Mouse (Mus musculus) myocyte (in vitro differentiated cells): ENCODE results near the gene Gm13871. TPM values are rescaled to one million over a fixed set of nuclear protein-coding genes. Genes with fewer than 3 reads are reported as not detected.
"Not testable (repeated sequence)": the region's sequence is repeated elsewhere in the genome, so short reads cannot be mapped to it uniquely, and the experiment has no call there.

ENCODE experiments used
- H3K27me3 ChIP-seq: one replicate; pipeline ENCODE4 v1.6.1; 2011; ENCODE audit not compliant: control insufficient read depth, insufficient read depth, insufficient read length
- H3K36me3 ChIP-seq: one replicate; pipeline ENCODE4 v1.6.1; 2011; ENCODE audit not compliant: control insufficient read depth, insufficient read depth
- H3K4me2 ChIP-seq: one replicate; pipeline ENCODE4 v1.6.1; 2011; ENCODE audit warnings: low read depth, control low read depth
- H3K4me3 ChIP-seq: one replicate; pipeline ENCODE4 v1.5.1; 2011; ENCODE audit warnings: mild to moderate bottlenecking, control low read depth, moderate library complexity
- H3K79me2 ChIP-seq: one replicate; pipeline ENCODE4 v1.6.1; 2011; ENCODE audit not compliant: control insufficient read depth, insufficient read depth
- H3ac ChIP-seq: one replicate; pipeline ENCODE4 v1.6.1; 2011; ENCODE audit not compliant: control insufficient read depth, insufficient read length
- CEBPB ChIP-seq: IDR thresholded peaks from 2 replicates; pipeline ENCODE4 v1.6.1; 2011; ENCODE audit warnings: mild to moderate bottlenecking, moderate library complexity; ENCODE audit not compliant: poor library complexity, insufficient read depth, severe bottlenecking
- E2F4 ChIP-seq: IDR thresholded peaks from one replicate; pipeline ENCODE4 v1.6.1; 2011; ENCODE audit warnings: mild to moderate bottlenecking, control low read depth, moderate library complexity; ENCODE audit not compliant: insufficient read depth
- MAX ChIP-seq: IDR thresholded peaks from one replicate; pipeline ENCODE4 v1.6.1; 2011; ENCODE audit warnings: low read depth, mild to moderate bottlenecking, control low read depth
- MYOD1 ChIP-seq, 3 experiments: IDR thresholded peaks; one replicate each; pipeline ENCODE4 v1.6.1; 2011; ENCODE audit warnings: control low read depth in 2 of 3, low read depth in 2 of 3, mild to moderate bottlenecking in 2 of 3, moderate library complexity in 1 of 3; ENCODE audit not compliant: insufficient read length in 2 of 3, control insufficient read depth in 1 of 3
- MYOG ChIP-seq, 3 experiments: IDR thresholded peaks; one replicate each; pipeline ENCODE4 v1.6.1; 2011; ENCODE audit warnings: control low read depth in 2 of 3, low read depth in 2 of 3, mild to moderate bottlenecking in 2 of 3; ENCODE audit not compliant: insufficient read length in 2 of 3, control insufficient read depth in 1 of 3, insufficient read depth in 1 of 3
- POLR2A ChIP-seq: IDR thresholded peaks from one replicate; pipeline ENCODE4 v1.6.1; 2011; ENCODE audit warnings: low read depth, mild to moderate bottlenecking, control low read depth, moderate library complexity; ENCODE audit not compliant: insufficient read length
- POLR2AphosphoS2 ChIP-seq: IDR thresholded peaks from one replicate; pipeline ENCODE4 v1.6.1; 2011; ENCODE audit warnings: low read depth, control low read depth; ENCODE audit not compliant: insufficient read length
- REST ChIP-seq: IDR thresholded peaks from one replicate; pipeline ENCODE4 v1.6.1; 2011; ENCODE audit warnings: mild to moderate bottlenecking, control low read depth, moderate library complexity; ENCODE audit not compliant: insufficient read depth, insufficient read length
- SRF ChIP-seq: IDR thresholded peaks from one replicate; pipeline ENCODE4 v1.6.1; 2011; ENCODE audit warnings: low read depth; ENCODE audit not compliant: control insufficient read depth, insufficient read length
- TCF12 ChIP-seq: IDR thresholded peaks from one replicate; pipeline ENCODE4 v1.6.1; 2011; ENCODE audit warnings: mild to moderate bottlenecking, control low read depth; ENCODE audit not compliant: poor library complexity, insufficient read depth, severe bottlenecking
- TCF3 ChIP-seq: IDR thresholded peaks from one replicate; pipeline ENCODE4 v1.6.1; 2011; ENCODE audit warnings: low read depth, control low read depth; ENCODE audit not compliant: insufficient read length
- USF1 ChIP-seq: IDR thresholded peaks from one replicate; pipeline ENCODE4 v1.6.1; 2011; ENCODE audit warnings: low read depth, mild to moderate bottlenecking, control low read depth, moderate library complexity
- polyA plus RNA-seq: library from polyadenylated mRNA; unstranded; fragments of >200 nt; fragmentation: generic; extraction: Trizol; gene quantifications from one replicate; pipeline ENCODE4 v1.2.1, GENCODE M21; 2012; ENCODE audit warnings: missing spikeins

Gene Gm13871
- polyA plus RNA-seq, result not detected

GRCm38 (mm10) chr4:73905853-73906252 lies at the start of gene Gm13871:
Gm13871 (minus strand) TSS chr4:73905953.
- H3K4me3 ChIP-seq, H3K4me2 ChIP-seq, H3K27me3 ChIP-seq, H3K79me2 ChIP-seq, H3ac ChIP-seq, H3K36me3 ChIP-seq: not testable (repeated sequence)

DNA sequence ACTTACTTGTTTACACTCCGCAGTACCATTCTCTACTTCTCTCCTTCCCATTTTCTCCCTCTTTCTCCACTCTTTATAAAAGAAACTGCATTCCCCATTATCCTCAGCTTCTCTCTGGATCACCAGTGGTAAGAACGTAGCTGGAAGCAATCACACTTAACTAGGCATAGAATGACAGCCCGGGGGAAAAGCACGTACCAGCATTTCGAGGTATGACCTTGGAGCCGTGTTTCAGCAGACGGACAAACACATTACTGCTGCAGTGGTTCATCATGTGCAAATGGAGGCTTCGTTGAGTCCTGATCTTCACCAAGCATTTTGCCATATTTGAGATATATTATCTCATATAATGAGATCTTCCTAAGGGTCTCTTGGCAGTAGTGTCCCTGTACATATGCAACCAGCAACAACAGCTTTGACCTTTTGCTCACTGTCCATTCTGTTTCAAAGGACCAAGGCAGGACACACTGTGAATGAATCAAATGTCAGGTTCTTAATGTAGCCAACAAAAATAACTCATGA lies 44.7 kb upstream of the Gm13871 start, which contains the start of gene 2310002L09Rik:
2310002L09Rik (minus strand) TSS at position 472 of the 522 bp plus-strand sequence.
- Histone ChIP-seq H3K79me2 (no peaks in the 10 kb centered on the region), H3K27me3 (no peaks in the 10 kb centered on the region), H3K4me3 (no peak within 1 kb of the TSS), H3ac (no peak within 1 kb of the TSS), H3K36me3 (no peaks in the 10 kb centered on the region), H3K4me2 (peak within 1 kb of the TSS; percentile 24)
- TF ChIP-seq SRF, result no peak
- no peak for TF ChIP-seq TCF3
- TF ChIP-seq REST, result no peak
- no peak for TF ChIP-seq MYOD1 (IDR thresholded peaks at IDR 0.05; ENCODE audit: control insufficient read depth in 1 of 3, insufficient read length in 2 of 3, low read depth in 2 of 3)
- TF ChIP-seq CEBPB, result no peak
- TF ChIP-seq E2F4, result no peak
- TF ChIP-seq MAX, result no peak
- TF ChIP-seq POLR2A, result no peak
- TF ChIP-seq POLR2AphosphoS2, result no peak
- no peak for TF ChIP-seq TCF12
- TF ChIP-seq MYOG (IDR thresholded peaks at IDR 0.05; ENCODE audit: control insufficient read depth in 1 of 3, insufficient read depth in 1 of 3, insufficient read length in 2 of 3, low read depth in 2 of 3), result no peak
- no peak for TF ChIP-seq USF1

DNA sequence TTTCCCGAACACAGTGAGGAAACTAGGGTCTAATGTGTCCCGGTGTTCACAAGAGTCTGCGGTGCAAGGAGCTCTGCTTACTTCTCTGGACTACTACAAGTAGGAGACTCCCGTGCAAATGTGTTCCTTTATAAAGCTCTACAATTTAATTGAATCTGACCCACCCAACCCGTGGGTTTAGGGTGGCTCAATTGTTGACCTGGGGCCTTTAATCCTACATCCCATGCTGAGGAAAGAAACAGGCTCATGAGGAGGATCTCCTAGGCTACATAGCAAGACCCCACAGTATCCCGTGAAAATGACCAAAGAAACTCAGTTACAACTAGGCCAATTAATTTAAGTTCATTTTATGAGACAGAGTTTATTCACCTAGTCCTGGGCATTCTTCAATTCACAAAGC lies 14.9 kb upstream of the Gm13871 start, which contains the start of gene Gm11756:
Gm11756 (minus strand) TSS at position 101 of the 400 bp plus-strand sequence.
- H3K36me3 ChIP-seq, H3K4me2 ChIP-seq, H3K27me3 ChIP-seq, H3ac ChIP-seq, H3K4me3 ChIP-seq, H3K79me2 ChIP-seq: not testable (repeated sequence)

DNA sequence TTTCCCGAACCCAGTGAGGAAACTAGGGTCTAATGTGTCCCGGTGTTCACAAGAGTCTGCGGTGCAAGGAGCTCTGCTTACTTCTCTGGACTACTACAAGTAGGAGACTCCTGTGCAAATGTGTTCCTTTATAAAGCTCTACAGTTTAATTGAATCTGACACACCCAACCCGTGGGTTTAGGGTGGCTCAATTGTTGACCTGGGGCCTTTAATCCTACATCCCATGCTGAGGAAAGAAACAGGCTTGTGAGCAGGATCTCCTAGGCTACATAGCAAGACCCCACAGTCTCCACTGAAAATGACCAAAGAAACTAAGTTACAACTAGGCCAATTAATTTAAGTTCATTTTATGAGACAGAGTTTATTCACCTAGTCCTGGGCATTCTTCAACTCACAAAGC lies 14.7 kb downstream of the Gm13871 start, which contains the start of gene Gm11757:
Gm11757 (minus strand) TSS at position 101 of the 400 bp plus-strand sequence.
- not testable (repeated sequence) for H3ac ChIP-seq, H3K4me2 ChIP-seq, H3K36me3 ChIP-seq, H3K27me3 ChIP-seq, H3K4me3 ChIP-seq, H3K79me2 ChIP-seq

DNA sequence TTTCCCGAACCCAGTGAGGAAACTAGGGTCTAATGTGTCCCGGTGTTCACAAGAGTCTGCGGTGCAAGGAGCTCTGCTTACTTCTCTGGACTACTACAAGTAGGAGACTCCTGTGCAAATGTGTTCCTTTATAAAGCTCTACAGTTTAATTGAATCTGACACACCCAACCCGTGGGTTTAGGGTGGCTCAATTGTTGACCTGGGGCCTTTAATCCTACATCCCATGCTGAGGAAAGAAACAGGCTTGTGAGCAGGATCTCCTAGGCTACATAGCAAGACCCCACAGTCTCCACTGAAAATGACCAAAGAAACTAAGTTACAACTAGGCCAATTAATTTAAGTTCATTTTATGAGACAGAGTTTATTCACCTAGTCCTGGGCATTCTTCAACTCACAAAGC lies 29.6 kb downstream of the Gm13871 start, which contains the start of gene Gm11758:
Gm11758 (minus strand) TSS at position 101 of the 400 bp plus-strand sequence.
- H3K79me2 ChIP-seq, H3ac ChIP-seq, H3K36me3 ChIP-seq, H3K4me2 ChIP-seq, H3K27me3 ChIP-seq, H3K4me3 ChIP-seq: not testable (repeated sequence)

Other genes starting within 250 kb of the Gm13871 start
- gene Gm11239, start 237.6 kb downstream of the Gm13871 start, polyA plus RNA-seq, result not detected
- gene Gm428, start 222.4 kb downstream of the Gm13871 start, polyA plus RNA-seq, result not detected
- not detected for gene Rasef, start 115.0 kb downstream of the Gm13871 start, polyA plus RNA-seq
- not detected for gene Gm11758, start 29.7 kb downstream of the Gm13871 start, polyA plus RNA-seq
- gene Gm11757, start 14.8 kb downstream of the Gm13871 start, polyA plus RNA-seq, result not detected
- 0.06 TPM for gene Gm11756, start 14.8 kb upstream of the Gm13871 start, polyA plus RNA-seq
- 2.9 TPM for gene 2310002L09Rik, start 44.9 kb upstream of the Gm13871 start, polyA plus RNA-seq
- not detected for gene Frmd3, start 107.5 kb upstream of the Gm13871 start, polyA plus RNA-seq